Comparison of ENCODE assay signal across 23 mouse cellular contexts in the genomic region with DNA sequence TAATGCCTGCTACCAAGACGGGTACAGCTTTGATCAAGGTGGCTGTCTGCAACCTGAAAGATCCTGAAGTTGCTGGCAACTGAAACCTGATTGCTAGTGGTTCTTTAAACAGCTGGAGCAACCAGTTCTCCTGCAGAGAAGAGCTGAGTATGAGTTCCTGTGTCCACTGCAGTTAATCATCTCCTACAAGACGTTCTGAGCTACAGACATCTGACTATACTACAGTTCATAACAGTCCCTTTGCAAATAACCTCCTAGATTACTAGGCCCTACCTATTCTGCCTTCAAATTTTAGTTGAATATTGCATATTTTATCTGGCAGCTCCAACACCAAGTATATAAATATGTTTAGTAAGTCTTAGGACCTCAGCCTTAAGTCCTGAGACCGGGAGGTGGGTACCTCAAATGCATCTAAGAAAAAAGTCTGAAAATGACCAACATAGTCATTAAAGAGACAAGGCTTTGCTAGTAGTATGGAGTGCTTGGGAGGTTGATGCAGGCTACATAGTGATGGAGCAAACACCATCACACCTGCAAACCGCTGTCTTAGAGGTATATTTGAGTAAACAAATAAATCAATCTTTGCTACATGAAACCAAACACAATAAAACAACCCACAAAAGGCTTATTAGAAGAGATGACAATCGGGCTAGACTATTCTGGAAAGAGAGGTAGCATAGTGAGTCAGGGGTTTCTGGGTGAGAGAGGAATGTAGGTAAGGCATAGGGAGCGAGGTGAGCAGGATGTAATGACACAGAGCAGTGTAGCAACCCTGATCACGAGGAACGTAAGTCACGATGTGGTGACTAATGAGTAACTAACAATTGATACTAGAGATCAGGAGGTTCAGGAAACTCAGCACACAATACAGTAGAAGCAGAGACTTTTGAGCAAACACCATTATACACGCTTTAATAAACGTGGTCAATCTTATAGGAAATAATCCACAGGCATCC. TPM values are rescaled to one million over a fixed set of nuclear protein-coding genes. Genes with fewer than 3 reads are reported as not detected.
"Had no signal": no experiment of that assay in that cellular context is flagged by ENCODE, and none has a peak within 500 bp of the region (broad histone marks: within the 10 kb centered on the region; RNA-seq: fewer than 3 reads in every experiment).

No protein-coding gene starts in this region.

- H3K4me2 ChIP-seq: limb, embryonic 12.5 days; neural tube, embryonic 15.5 days had no signal

- H3K27me3 ChIP-seq: limb, embryonic 12.5 days; neural tube, embryonic 15.5 days had no signal

- H3K4me1 ChIP-seq: limb, embryonic 12.5 days; midbrain, embryonic 10.5 days; neural tube, embryonic 15.5 days had no signal

- H3K4me3 ChIP-seq: limb, embryonic 12.5 days; midbrain, embryonic 10.5 days; myocyte; neural tube, embryonic 15.5 days had no signal

- ATAC-seq: lung, postnatal 0 days had no signal

- H3K36me3 ChIP-seq: limb, embryonic 12.5 days; midbrain, embryonic 10.5 days; neural tube, embryonic 15.5 days had no signal

- H3K27ac ChIP-seq: limb, embryonic 12.5 days; liver, embryonic 14.5 days; midbrain, embryonic 10.5 days; neural tube, embryonic 15.5 days had no signal

- H3K9ac ChIP-seq: limb, embryonic 12.5 days; liver, embryonic 14.5 days; neural tube, embryonic 15.5 days had no signal

- H3K9me3 ChIP-seq: limb, embryonic 12.5 days; midbrain, embryonic 10.5 days; neural tube, embryonic 15.5 days had no signal

- DNase-seq: kidney, adult 8-10 months; kidney, postnatal 14 days; liver; lung, adult 2 months; lung, postnatal 36 days; midbrain, embryonic 14.5 days; right cerebral cortex, adult 18-20 months; right cerebral cortex, postnatal 25 days; thymus, adult 2 months; thymus, postnatal 25 days had no signal

RNA-seq across cellular contexts. Expression of a gene that starts 38.3 kb away (rescaled TPM):
- total RNA-seq: layer of hippocampus, postnatal 25 days; left cerebral cortex, adult 8-10 months; left cerebral cortex, postnatal 36 days; megakaryocyte, adult 5-6 weeks had no signal
- polyA plus RNA-seq: limb, embryonic 12.5 days; lung, adult 2 months; lung, postnatal 0 days; midbrain, embryonic 10.5 days; midbrain, embryonic 14.5 days; neural tube, embryonic 11.5 days; neural tube, embryonic 15.5 days; small intestine, adult 2 months; thymus, adult 2 months had no signal

RNA-seq across cellular contexts. Expression of a gene that starts 53.4 kb away (rescaled TPM):
- total RNA-seq: layer of hippocampus, postnatal 25 days; left cerebral cortex, adult 8-10 months; left cerebral cortex, postnatal 36 days; megakaryocyte, adult 5-6 weeks had no signal
- polyA plus RNA-seq: limb, embryonic 12.5 days; liver, embryonic 14.5 days; lung, adult 2 months; lung, postnatal 0 days; midbrain, embryonic 10.5 days; midbrain, embryonic 14.5 days; neural tube, embryonic 11.5 days; neural tube, embryonic 15.5 days; small intestine, adult 2 months; thymus, adult 2 months; urinary bladder, adult 2 months had no signal
